Mouse (Mus musculus) C2C12 (cell line): ENCODE measurements around the gene Eef1akmt1.

Experiments used
- CEBPB ChIP-seq: IDR thresholded peaks from one replicate; pipeline ENCODE4 v1.6.1; 2011; ENCODE audit warnings: low read depth, mild to moderate bottlenecking, control low read depth, moderate library complexity
- CTCF ChIP-seq: IDR thresholded peaks from one replicate; pipeline ENCODE4 v1.5.1; 2011; ENCODE audit not compliant: control insufficient read depth, insufficient read depth, insufficient read length
- FOSL1 ChIP-seq: IDR thresholded peaks from one replicate; pipeline ENCODE4 v1.8.0; 2011; ENCODE audit warnings: mild to moderate bottlenecking, low read length; ENCODE audit not compliant: poor library complexity, insufficient read depth, severe bottlenecking
- MAX ChIP-seq: IDR thresholded peaks from one replicate; pipeline ENCODE4 v1.6.1; 2011; ENCODE audit warnings: mild to moderate bottlenecking, control low read depth
- MYOD1 ChIP-seq: IDR thresholded peaks from one replicate; pipeline ENCODE4 v1.6.1; 2011; ENCODE audit warnings: low read depth; ENCODE audit not compliant: control insufficient read depth, insufficient read length
- MYOG ChIP-seq: IDR thresholded peaks from one replicate; pipeline ENCODE4 v1.6.1; 2011; ENCODE audit not compliant: control insufficient read depth, insufficient read length; ENCODE audit errors: extremely low read depth
- USF1 ChIP-seq: IDR thresholded peaks from one replicate; pipeline ENCODE4 v1.6.1; 2011; ENCODE audit warnings: low read depth, mild to moderate bottlenecking, control low read depth, moderate library complexity

- TF ChIP-seq CTCF (no peak), USF1 (no peak), MAX (no peak), MYOG (no peak), MYOD1 (no peak), CEBPB (no peak), FOSL1 (no peak)
These were observed 34.0 kb downstream of the Eef1akmt1 start for GRCm38 (mm10) chr14:57537261-57538015.
